Mouse (Mus musculus) heart, postnatal 10 days (tissue): ENCODE measurements around the gene Ccr7. TPM values are rescaled to one million over a fixed set of nuclear protein-coding genes. Genes with fewer than 3 reads are reported as not detected.

Source experiments
- DNase-seq, 2 experiments: peaks; one replicate each; pipeline ENCODE4 v3.0.0; 2021
- intact Hi-C: fragments of 180-260 bp; cut with DNase I; formaldehyde crosslinking; loops from one replicate; pipeline ENCODE4 v1.15.1; 2025
- total RNA-seq, 2 experiments: library from RNA; stranded (reverse); gene quantifications; 2 replicates each; pipeline ENCODE4 v1.2.3; 2021

Ccr7 gene
- total RNA-seq, 2 experiments from 2014 or later, result 0.42 to 0.62 TPM

GRCm38 (mm10) chr11:99142493-99143095, 12.3 kb downstream of the Ccr7 start:
- intact Hi-C loops, result no loop called here
- no peak for DNase-seq

DNA sequence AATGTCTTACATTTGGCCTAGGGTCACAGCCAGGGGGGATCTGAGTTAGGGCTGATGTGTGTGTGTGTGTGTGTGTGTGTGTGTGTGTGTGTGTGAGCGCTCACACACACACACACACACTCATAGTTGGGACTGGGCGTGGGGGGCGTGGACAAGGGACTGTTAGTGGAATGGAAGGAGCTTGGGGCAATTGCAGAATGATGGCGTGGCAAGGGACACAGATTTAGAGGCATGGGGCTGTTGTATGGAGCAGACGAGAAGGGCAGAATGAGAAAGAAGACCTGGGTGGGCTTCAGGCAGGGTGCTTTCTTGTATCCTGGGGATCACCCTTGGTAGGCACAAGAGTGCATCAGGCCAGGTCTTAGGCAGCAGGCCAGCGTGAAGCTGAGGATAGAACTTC, 12.8 kb downstream of the Ccr7 start:
- DNase-seq, result no peak
- intact Hi-C loops, result no loop called here

GRCm38 (mm10) chr11:99141600-99141999, 13.3 kb downstream of the Ccr7 start:
- DNase-seq, result no peak
- intact Hi-C loops, result no loop called here

DNA sequence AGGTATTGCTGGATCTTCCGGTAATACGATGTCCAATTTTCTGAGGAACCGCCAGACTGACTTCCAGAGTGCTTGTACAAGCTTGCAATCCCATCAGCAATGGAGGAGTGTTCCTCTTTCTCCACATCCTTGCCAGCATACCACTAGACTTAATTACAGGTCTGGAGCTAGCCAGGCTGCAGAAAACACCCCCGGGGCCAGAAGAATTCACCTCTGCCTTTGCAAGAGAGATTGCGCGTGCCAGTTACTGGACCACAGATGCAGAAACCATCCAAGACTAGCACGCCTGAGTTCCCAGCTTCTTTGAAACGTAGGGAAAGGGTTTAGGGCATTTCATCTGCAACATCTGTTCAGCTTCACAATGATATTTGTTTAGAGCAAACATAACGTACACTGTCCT, 15.9 kb downstream of the Ccr7 start:
- DNase-seq, result no peak
- intact Hi-C loops, result no loop called here

GRCm38 (mm10) chr11:99137385-99137784, 17.5 kb downstream of the Ccr7 start:
- intact Hi-C loops, result no loop called here
- DNase-seq, result no peak

DNA sequence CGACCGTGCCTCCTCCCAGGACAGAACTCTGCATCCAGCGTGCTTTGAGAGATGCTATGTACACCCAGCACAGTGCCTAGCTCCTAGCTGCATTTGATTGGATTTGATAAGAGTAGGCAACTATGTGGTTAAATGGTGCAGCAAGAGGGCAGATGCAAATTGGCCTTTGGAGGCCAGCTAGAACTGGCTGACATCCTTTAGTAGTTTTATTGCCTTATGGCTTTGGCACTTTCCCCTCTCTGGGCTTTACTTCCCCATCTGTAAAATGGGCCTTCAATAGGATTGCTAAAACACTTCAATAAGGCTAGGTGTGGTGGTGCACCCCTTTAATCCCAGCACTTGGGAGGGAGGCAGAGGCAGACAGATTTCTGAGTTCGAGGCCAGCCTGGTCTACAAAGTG, 17.9 kb downstream of the Ccr7 start:
- no peak for DNase-seq
- intact Hi-C loops, result no loop called here

DNA sequence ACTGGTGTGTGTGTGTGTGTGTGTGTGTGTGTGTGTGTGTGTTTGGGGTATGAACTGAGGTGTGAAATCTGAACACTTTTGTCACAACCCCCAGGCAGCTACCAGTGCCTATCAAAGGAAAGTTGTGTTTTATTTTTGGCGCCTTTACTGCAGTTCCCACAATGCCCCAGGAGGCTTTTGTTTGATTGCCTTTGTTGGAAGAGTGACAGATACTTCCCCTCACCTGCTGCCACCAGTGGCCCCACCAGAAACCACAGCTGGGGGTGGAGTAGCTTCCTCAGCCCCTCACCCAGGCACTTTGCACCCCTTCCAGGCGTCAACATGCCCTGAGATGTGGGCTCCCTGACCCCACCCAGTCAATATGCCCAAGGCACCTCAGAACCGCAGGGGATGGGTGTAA, 18.5 kb downstream of the Ccr7 start:
- no peak for DNase-seq
- intact Hi-C loops, result no loop called here

GRCm38 (mm10) chr11:99135047-99135440, 19.8 kb downstream of the Ccr7 start:
- DNase-seq, result peak; percentile 42 to 56
- intact Hi-C loops, result no loop called here

DNA sequence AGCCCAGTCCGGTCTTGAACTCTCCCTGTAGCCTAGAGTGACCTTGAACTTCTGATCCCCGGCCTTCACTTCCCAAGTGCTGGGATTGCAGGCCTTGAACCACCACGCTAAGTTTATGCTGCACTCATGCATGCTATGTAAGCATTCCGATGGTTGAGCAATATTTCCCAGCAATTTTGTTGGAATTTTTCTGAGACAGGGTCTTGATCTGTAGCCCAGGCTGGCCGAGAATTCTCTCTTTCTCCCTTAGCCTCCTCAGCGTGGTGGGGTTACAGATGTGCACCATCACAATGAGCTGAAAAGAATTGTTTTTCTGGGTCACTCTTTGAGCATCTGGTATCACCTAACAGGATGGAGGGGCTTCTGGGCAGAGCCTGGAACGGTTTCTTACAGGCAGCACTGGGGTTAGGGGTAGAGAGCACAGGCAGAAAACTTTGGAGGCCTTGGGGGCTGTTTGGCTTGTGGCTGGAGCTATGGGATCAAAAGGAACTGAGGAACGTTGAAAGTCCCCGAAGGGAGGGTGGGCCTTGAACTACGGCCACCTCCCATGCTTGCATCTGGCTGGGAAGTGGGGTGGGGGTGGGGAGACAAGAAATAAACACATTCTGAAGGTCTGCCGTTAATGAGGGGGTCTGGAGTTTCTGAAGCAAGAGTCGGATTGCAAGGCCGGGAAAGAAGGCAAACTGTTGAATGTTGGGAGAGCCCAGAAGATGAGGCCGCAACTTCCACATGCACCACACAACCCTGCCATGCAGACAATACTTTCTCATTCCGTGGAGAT, 20.4 kb downstream of the Ccr7 start:
- DNase-seq, result no peak
- intact Hi-C loops, result no loop called here

DNA sequence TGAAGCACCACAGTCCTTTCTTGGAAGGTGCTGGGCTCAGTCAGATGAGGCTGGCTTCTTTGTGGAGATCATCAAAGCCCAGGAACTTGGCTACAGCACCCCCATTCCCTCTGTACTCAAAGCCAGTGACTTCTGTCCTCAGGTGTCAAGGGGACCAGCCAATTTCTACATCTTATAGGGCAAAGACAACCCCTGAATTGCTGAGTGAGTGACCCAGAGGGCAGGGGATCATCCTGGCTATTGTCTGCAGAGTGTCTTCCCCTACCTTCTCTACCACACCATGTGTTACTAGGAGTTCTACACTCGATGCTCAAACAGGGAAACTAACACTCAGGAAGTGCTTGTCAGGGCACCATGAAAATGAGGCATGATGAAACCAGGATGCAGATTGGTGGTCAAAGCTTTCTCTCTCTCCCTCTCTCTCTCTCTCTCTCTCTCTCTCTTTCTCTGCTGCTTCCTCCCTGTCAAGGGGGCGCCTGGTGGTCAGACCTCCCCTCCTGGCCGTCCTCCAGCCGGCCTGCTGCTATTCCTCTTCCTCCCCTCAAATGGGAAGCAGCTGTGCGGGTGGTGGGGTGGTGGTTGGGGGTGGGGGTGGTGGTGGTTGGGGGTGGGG, 21.5 kb downstream of the Ccr7 start:
- intact Hi-C loops, result no loop called here
- no peak for DNase-seq

- peak; percentile 69 to 71 for DNase-seq
- intact Hi-C loops, result no loop called here
Measured at GRCm38 (mm10) chr11:99132091-99132730, 22.7 kb downstream of the Ccr7 start.

DNA sequence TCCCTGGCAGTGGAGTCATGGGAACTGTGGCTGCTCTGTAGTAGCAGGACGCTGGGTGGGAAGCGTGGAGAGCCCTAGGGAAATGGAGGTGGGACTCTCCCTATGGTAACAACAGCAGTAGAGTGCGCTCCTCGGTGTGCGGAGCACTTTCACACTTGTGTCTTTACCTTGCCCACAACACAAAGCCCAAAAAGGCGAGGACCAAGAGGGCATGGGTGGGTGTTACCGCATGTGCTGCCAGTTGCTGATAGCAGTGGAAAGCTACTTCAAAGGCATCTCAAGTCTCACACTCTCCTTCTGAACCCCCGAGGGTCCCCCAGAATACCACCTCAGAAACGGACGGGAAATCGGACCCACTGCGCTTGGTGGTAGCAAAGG, 23.4 kb downstream of the Ccr7 start:
- no peak for DNase-seq
- intact Hi-C loops, result no loop called here

GRCm38 (mm10) chr11:99130736-99131462, 24.0 kb downstream of the Ccr7 start:
- DNase-seq, result no peak
- intact Hi-C loops, result no loop called here

DNA sequence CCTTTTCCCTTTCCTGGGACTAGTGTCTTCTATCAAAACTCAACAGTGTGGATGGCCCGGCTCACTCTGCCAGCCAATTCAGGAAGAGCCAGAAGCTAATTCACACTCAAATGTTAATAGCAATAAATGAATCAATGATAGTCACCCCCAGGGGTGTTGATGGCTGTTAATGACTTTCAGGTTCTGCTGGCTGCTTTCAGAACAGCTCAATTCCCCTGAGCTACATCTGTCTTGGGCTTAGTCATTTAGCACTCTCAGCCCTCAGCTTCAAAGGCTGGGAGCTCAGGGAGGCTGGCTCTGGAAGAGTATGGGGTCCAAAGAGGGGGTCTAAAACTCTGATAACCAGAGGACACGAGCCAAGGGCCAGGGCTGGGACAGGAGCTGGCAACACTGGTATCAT, 25.6 kb downstream of the Ccr7 start:
- intact Hi-C loops, result loop anchor here (5.0 kb wide), 1 partner anchor 152 kb away; no protein-coding TSS in a partner anchor
- DNase-seq, result no peak

DNA sequence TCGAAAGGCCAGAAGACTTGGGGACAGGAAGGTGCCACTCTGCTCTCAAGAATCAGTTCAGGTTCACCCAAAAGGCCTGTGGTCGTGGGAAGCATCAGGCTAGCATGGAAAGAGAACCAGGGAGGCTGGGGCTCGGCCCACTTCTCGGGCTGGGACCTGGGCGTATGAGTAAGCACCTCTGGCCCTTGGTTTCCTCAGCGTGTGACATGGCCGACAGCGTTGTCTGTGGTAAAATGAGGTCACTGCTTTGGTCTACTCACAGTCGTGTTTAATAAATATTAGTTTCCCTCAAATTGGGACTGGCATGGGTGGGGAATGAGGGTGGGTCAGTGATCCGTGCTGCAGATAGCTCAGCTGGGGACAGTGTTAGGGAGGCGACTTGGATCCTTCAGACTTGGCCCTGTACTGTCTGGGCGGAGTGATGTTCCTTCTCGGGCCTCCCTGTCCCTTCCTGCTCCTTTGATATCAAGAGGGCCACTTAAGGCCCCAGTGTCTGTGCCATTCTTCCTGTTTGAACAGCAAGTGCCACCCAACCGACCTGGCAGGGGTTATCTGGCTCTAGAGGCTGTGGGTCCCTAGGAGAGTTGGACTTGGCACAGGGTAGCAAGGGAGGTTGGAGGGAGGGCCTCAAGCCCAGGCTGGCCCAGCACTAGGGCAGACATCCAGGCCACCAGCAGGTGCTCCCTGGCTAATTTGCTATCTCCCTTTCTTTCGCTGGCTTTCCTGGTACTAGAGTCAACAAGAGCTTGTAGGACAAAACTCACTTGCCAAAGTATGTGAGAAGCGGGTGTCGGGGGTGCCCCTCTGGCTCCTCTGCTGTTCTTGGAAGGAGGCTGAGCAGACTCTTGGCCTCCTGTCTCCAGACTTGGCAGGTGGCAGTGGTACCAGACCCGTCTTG, 26.8 kb downstream of the Ccr7 start:
- DNase-seq, result no peak
- intact Hi-C loops, result loop anchor here (2.0 to 5.0 kb wide), 2 partner anchors 21 to 151 kb away; no protein-coding TSS in a partner anchor

GRCm38 (mm10) chr11:99126482-99127253, 28.2 kb downstream of the Ccr7 start:
- DNase-seq, result peak in 1 of 2 experiments; percentile 46
- intact Hi-C loops, result loop anchor here (2.0 to 5.0 kb wide), 2 partner anchors 22 to 149 kb away; no protein-coding TSS in a partner anchor

DNA sequence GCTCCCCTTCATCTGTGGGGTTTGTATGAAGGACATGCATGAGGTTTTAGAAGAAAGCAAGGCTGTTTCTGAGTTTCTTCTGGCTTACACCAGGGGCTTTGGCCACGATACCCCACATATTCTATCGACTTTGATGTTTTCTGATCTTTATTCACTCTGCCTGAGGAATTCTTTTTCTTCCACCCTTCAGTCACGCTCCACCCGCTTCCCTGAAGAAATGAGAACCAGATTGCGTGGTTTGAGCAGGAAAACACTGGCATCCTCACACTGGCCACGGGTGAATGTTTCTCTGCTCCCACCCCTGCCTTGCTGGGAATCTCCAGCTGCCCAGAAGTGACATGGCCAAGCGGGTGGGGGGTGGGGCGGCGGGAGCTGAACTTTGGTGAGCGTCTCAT, 30.2 kb downstream of the Ccr7 start:
- intact Hi-C loops, result loop anchor here (1.0 to 5.0 kb wide), 3 partner anchors 84 to 192 kb away; no protein-coding TSS in a partner anchor
- no peak for DNase-seq

GRCm38 (mm10) chr11:99123977-99124634, 30.8 kb downstream of the Ccr7 start:
- intact Hi-C loops, result loop anchor here (1.0 to 5.0 kb wide), 3 partner anchors 57 to 192 kb away; no protein-coding TSS in a partner anchor
- peak; percentile 61 to 80 for DNase-seq
